Mouse (Mus musculus): ENCODE measurements around the gene Cdk4. TPM values are rescaled to one million over a fixed set of nuclear protein-coding genes. Genes with fewer than 3 reads are reported as not detected.
A peak's percentile ranks its signal among the peaks of the same experiment; 100 is the strongest.

Cdk4 gene
- polyA plus RNA-seq, 1 experiment from 2014 or later = 1,113 TPM

GRCm38 (mm10) chr10:127055406-127055805, 7.9 kb upstream of the Cdk4 start:
- no peak for DNase-seq (ENCODE audit: low spot score)
- H3K27ac ChIP-seq = no peak overlapping the region
- H3K4me2 ChIP-seq (ENCODE audit: low read length) = no peak overlapping the region
- H3K4me1 ChIP-seq (replicated peaks; ENCODE audit: insufficient read depth, low read length) = no peaks in the 10 kb centered on the region
- no peak overlapping the region for H3K4me3 ChIP-seq (replicated peaks; ENCODE audit: low read depth, low read length)
- 0 out of 2 replicates have a peak, but pooled peaks cover 3% of the 10 kb centered on the region for H3K27me3 ChIP-seq (ENCODE audit: insufficient read depth, low read length)
- TF ChIP-seq CTCF (IDR thresholded peaks at IDR 0.05; ENCODE audit: low read depth) = no peak
- no peak for ATAC-seq (replicated peaks; ENCODE audit: low FRiP score, low read depth)
- WGBS = 89% methylated on average over 8 of the region's 8 CpGs
- peaks cover 17% of the 10 kb centered on the region; the same call in 1 of the 2 replicates for H3K36me3 ChIP-seq (ENCODE audit: insufficient read depth, low read length)
- H3K9me3 ChIP-seq (replicated peaks; ENCODE audit: low read length) = no peaks in the 10 kb centered on the region
- H3K9ac ChIP-seq (ENCODE audit: low read depth, low read length) = no peak overlapping the region

GRCm38 (mm10) chr10:127056490-127056889, 6.8 kb upstream of the Cdk4 start:
- no peak for TF ChIP-seq CTCF (IDR thresholded peaks at IDR 0.05; ENCODE audit: low read depth)
- no peaks in the 10 kb centered on the region for H3K9me3 ChIP-seq (replicated peaks; ENCODE audit: low read length)
- no peak overlapping the region for H3K4me2 ChIP-seq (ENCODE audit: low read length)
- ATAC-seq (replicated peaks; ENCODE audit: low FRiP score, low read depth) = no peak
- 81% methylated on average over 20 of the region's 20 CpGs for WGBS
- no peak overlapping the region for H3K9ac ChIP-seq (ENCODE audit: low read depth, low read length)
- H3K4me3 ChIP-seq (replicated peaks; ENCODE audit: low read depth, low read length) = no peak overlapping the region
- peaks cover 17% of the 10 kb centered on the region; the same call in 1 of the 2 replicates for H3K36me3 ChIP-seq (ENCODE audit: insufficient read depth, low read length)
- DNase-seq (ENCODE audit: low spot score) = no peak
- no peak overlapping the region for H3K27ac ChIP-seq
- H3K4me1 ChIP-seq (replicated peaks; ENCODE audit: insufficient read depth, low read length) = no peaks in the 10 kb centered on the region
- H3K27me3 ChIP-seq (ENCODE audit: insufficient read depth, low read length) = no peaks in the 10 kb centered on the region

GRCm38 (mm10) chr10:127058161-127058560, 5.2 kb upstream of the Cdk4 start:
- Histone ChIP-seq H3K27me3 (ENCODE audit: insufficient read depth, low read length) (no peaks in the 10 kb centered on the region), H3K9ac (ENCODE audit: low read depth, low read length) (no peak overlapping the region), H3K27ac (no peak overlapping the region), H3K4me2 (ENCODE audit: low read length) (peak overlapping the region; percentile 99), H3K36me3 (ENCODE audit: insufficient read depth, low read length) (peaks cover 17% of the 10 kb centered on the region; the same call in 1 of the 2 replicates), H3K9me3 (replicated peaks; ENCODE audit: low read length) (no peaks in the 10 kb centered on the region), H3K4me1 (replicated peaks; ENCODE audit: insufficient read depth, low read length) (no peaks in the 10 kb centered on the region), H3K4me3 (replicated peaks; ENCODE audit: low read depth, low read length) (peak overlapping the region; percentile 84; the same call in 1 of the 2 replicates)
- peak; percentile 93 for TF ChIP-seq CTCF (IDR thresholded peaks at IDR 0.05; ENCODE audit: low read depth)
- DNase-seq (ENCODE audit: low spot score) (peak; percentile 85), ATAC-seq (replicated peaks; ENCODE audit: low FRiP score, low read depth) (peak; percentile 14; the same call in 1 of the 2 replicates)
- under 1% methylated on average over 9 of the region's 9 CpGs for WGBS

GRCm38 (mm10) chr10:127058708-127059107, 4.6 kb upstream of the Cdk4 start:
- no peak for TF ChIP-seq CTCF (IDR thresholded peaks at IDR 0.05; ENCODE audit: low read depth)
- ATAC-seq (replicated peaks; ENCODE audit: low FRiP score, low read depth) (no peak), DNase-seq (ENCODE audit: low spot score) (no peak)
- Histone ChIP-seq H3K27ac (no peak overlapping the region), H3K36me3 (ENCODE audit: insufficient read depth, low read length) (peaks cover 17% of the 10 kb centered on the region; the same call in 1 of the 2 replicates), H3K27me3 (ENCODE audit: insufficient read depth, low read length) (no peaks in the 10 kb centered on the region), H3K4me3 (replicated peaks; ENCODE audit: low read depth, low read length) (peak overlapping the region; percentile 84), H3K9me3 (replicated peaks; ENCODE audit: low read length) (no peaks in the 10 kb centered on the region), H3K9ac (ENCODE audit: low read depth, low read length) (peak overlapping the region; percentile 85), H3K4me1 (replicated peaks; ENCODE audit: insufficient read depth, low read length) (no peaks in the 10 kb centered on the region), H3K4me2 (ENCODE audit: low read length) (peak overlapping the region; percentile 99)
- WGBS = 4% methylated on average over 8 of the region's 8 CpGs

GRCm38 (mm10) chr10:127059174-127059967, 4.0 kb upstream of the Cdk4 start:
- H3K9ac ChIP-seq (ENCODE audit: low read depth, low read length) = peak overlapping the region; percentile 85
- peaks cover under 1% of the 10 kb centered on the region; the same call in 1 of the 2 replicates for H3K4me1 ChIP-seq (replicated peaks; ENCODE audit: insufficient read depth, low read length)
- no peak for ATAC-seq (replicated peaks; ENCODE audit: low FRiP score, low read depth)
- under 1% methylated on average over 69 of the region's 92 CpGs for WGBS
- no peak for TF ChIP-seq CTCF (IDR thresholded peaks at IDR 0.05; ENCODE audit: low read depth)
- H3K4me2 ChIP-seq (ENCODE audit: low read length) = peak overlapping the region; percentile 99
- peaks cover 17% of the 10 kb centered on the region; the same call in 1 of the 2 replicates for H3K36me3 ChIP-seq (ENCODE audit: insufficient read depth, low read length)
- H3K27me3 ChIP-seq (ENCODE audit: insufficient read depth, low read length) = no peaks in the 10 kb centered on the region
- no peaks in the 10 kb centered on the region for H3K9me3 ChIP-seq (replicated peaks; ENCODE audit: low read length)
- peak overlapping the region; percentile 84 for H3K4me3 ChIP-seq (replicated peaks; ENCODE audit: low read depth, low read length)
- H3K27ac ChIP-seq = peak overlapping the region; percentile 66
- DNase-seq (ENCODE audit: low spot score) = no peak

- Histone ChIP-seq H3K9me3 (replicated peaks; ENCODE audit: low read length) (no peaks in the 10 kb centered on the region), H3K27me3 (ENCODE audit: insufficient read depth, low read length) (no peaks in the 10 kb centered on the region), H3K4me3 (replicated peaks; ENCODE audit: low read depth, low read length) (peak within 1 kb of the TSS; percentile 84), H3K36me3 (ENCODE audit: insufficient read depth, low read length) (peaks cover 21% of the 10 kb centered on the region), H3K4me2 (ENCODE audit: low read length) (peak within 1 kb of the TSS; percentile 99), H3K9ac (ENCODE audit: low read depth, low read length) (peak within 1 kb of the TSS; percentile 85), H3K4me1 (replicated peaks; ENCODE audit: insufficient read depth, low read length) (peaks cover 7% of the 10 kb centered on the region), H3K27ac (peak within 1 kb of the TSS; percentile 66)
- DNase-seq (ENCODE audit: low spot score) (peak; percentile 72), ATAC-seq (replicated peaks; ENCODE audit: low FRiP score, low read depth) (peak; percentile 29; the same call in 1 of the 2 replicates)
- WGBS = 2% methylated on average over 52 of the region's 72 CpGs
- no peak for TF ChIP-seq CTCF (IDR thresholded peaks at IDR 0.05; ENCODE audit: low read depth)
Observed at GRCm38 (mm10) chr10:127059968-127060916, 3.1 kb upstream of the Cdk4 start, which contains the start of gene March9. TSS of gene March9 (minus strand) at chr10:127060184.

All from kidney, postnatal 0 days (tissue).